Mouse (Mus musculus) T-cell, adult 2 months (primary cell): Measurements from ENCODE around the gene Cldn6.

ENCODE experiments used
- DNase-seq: peaks from one replicate; pipeline ENCODE4 v3.0.0; 2022; ENCODE audit warnings: low spot score

Cldn6 gene

DNA sequence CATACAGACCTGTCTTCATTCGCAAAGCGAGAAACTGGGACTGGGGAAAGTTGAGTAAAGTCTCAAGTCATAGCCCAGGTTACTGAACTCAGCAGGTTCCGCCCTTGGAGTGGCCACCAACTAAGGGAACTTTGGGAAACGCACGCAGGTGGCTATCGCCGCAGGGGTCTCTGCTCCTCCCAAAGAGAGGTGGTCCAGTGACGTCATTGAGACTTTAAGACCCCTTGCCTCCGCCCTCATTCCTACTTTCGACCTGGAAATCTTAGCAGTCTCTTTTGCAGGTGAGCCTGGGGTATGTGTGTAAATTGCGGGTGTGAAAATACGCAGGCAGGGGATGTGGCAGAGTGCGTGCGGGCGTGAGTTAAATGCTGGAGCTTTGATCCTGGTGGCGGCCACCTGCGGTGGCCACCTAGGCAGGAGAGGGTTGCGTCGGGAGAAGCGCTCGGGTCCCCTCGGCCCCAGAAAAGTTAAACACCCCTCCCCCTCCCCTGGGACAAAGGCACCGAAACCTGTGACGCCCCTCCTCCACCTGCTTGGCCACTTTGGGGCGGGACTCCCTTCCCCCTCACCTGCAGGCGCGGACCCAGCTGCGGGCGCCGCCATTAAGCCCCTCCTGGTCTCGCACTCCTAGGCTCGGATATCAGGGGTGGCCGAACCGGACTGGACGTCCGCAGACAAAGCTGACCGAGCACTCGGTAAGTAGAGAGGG is at the start of gene Cldn6:
Gene Cldn6, plus strand, starts transcription at position 123 of the 709 bp plus-strand sequence.
- no peak for DNase-seq

DNA sequence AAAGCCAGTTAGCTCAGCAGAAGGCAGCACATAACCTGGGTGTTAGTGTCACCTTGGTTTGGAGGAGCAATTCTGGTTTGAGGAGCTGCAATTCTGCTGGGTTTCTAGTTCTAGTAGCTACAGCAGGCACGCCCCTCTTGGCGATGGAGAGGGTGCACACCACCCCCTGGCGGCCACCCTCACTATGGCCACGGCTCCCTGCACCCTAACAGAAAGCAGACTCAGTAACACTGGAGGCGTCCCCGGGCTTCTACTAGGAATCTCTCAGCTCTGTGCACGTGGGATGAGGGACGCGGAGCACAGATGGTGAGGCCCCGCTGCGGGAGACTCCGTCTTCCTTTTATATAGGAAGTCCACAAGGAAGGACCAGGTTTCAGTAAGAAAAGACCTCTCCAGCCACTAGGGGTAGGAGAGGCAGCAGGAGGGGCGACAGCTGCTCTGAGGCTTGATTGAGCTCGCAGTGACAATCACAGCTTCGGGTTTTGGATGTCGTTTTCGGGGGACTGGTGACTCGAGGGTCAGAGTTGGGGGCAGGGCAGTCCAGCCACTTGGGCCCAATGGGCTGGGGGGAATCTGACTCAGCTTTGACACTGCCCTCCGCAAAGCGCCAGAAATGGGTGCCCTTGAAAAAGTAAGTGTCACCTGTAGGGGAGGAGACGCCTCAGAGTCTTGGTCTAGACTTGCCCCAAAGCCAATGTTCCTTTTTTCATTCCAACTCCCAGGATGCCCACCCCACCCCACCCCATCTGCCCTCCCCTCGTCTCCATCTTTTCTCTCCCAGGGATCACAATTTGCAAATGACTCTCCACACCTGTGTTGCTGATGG is 48.6 kb upstream of the Cldn6 start:
- peak; percentile 90 for DNase-seq

DNA sequence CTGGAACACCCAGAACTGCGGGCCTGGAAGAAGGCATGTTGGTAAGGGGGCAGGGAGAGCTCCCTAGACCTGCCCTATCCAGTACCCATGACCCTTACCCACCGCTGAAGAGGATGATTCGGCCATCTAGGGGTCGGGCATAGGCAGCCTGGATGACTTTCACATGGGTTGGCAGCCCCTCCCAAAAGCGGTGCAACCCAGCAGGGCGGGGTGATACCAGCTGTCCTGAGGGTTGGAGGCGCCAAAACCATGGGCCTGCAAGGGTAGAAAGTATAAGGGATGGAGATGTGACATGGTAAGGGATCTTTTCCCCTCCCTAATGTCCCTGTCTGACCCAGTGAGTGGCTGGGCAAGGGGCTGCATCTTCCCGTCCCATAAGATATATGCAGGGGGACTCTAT is 47.8 kb upstream of the Cldn6 start:
- no peak for DNase-seq

DNA sequence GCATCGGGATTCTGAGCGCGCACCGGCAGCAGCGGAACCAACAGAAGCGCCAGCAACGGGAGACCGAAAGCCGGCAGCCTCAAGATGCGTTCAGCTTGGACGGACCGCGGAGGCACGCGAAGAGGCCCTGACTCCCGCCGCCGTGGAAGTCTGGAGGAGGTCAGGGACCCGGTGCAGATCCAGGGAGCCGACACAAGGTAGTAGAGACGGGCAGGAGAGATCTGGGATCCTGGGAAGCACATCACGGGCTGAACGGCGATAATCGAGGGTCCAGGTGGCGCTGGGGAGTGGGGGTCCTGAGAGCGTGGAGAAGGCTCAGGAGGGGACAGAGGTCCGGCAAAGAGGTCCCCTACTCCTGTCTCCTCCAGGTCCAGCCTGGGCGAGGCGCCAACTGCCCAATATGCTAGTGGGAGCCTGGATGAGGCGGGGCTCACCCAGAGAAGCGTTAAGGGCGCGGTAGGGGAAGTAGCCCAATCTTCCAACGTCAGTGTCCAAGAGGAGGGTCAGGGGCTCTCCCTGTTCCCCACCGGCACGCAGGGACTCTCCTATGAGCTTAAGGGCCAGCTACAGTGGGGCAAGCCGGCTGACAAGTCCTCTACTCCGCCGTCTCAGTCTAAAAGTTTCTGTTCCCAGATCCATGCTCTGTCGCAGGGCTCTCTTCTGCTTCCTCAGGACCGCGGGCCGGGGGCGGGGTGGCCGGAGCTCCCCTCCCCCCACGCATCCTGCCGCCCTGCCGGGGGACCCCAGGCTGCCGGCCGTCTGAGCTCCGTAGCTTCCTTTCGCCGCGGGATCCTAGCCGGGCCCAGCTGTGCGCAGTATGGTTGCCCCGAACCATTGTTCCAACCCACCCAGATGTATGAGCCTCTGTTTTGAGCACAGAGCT is 34.2 kb upstream of the Cldn6 start, which contains the start of gene Mmp25:
Gene Mmp25, minus strand, starts transcription at position 665 of the 883 bp plus-strand sequence.
- DNase-seq: no peak

DNA sequence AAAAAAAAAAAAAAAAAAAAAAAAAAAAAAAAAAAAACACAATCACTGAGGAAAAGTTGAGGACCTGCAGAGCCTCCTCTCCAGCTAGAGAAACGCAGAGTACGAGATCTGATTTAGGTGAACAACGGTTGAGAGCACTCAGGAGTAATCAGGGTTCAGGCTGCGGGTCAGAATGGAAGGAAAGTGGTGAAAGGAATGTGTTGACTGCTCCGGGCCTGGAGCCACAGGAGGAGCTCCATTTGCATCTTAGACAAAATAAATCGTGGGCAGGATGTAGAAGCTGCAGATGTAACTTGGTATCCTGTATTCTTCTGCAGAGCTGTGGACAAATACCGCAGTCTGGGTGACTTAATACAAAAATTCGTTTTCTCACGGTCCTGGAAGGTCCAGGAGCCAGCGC is 33.2 kb upstream of the Cldn6 start:
- DNase-seq: no peak

DNA sequence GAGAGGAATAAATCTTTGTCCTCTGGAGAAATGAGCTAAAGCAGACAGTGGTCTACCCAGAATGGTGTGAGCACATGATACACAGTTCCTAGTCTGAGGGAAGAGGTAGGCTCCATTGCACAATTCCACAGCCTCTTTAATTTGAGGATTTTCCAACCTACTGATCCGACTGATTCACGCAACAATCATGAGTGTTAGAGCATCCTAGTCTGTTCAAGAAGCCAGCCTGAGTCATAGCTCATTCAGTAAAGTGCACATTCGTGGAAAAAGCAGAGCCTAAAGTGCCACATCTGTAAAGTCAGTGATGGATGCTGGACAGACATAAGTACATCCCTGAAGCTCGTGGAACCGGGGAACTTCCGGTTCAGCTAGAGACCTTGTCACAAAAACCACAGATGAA is 27.7 kb upstream of the Cldn6 start:
- DNase-seq: no peak

DNA sequence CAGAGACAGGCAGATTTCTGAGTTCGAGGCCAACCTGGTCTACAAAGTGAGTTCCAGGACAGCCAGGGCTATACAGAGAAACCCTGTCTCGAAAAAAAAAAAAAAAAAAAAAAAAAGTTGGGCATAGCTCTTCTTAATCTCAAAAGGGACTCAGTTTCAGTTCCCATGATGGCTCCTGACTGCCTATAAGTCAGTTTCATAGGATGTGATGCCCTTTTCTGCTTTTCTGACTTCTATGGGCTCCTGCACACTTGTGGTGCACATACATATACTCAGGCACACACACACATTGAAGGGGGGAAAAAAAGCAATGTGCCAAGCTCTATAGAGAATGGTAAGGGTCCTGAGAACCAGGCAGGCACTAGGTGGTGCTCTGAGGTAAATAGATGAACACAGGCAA is 25.7 kb upstream of the Cldn6 start:
- no peak for DNase-seq

DNA sequence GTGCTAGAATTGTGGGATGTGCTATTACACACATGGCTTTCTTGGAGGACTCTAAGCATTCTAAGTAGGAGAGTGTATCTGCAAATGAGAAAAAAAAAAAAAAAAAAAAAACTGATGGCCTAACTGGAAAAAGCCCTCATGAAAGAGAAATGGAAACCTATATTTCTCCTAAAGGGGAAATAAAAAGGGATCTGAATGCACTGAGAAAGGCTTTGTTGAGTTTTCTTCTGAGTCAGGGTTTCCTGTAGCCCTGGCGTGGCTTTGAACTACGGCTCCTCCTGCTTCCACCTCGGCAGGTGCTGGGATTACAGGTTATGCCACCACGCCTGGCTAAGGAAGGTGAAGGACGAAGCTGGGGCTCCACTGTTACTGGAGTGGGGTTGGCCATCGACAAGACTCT is 25.0 kb upstream of the Cldn6 start:
- DNase-seq: no peak

DNA sequence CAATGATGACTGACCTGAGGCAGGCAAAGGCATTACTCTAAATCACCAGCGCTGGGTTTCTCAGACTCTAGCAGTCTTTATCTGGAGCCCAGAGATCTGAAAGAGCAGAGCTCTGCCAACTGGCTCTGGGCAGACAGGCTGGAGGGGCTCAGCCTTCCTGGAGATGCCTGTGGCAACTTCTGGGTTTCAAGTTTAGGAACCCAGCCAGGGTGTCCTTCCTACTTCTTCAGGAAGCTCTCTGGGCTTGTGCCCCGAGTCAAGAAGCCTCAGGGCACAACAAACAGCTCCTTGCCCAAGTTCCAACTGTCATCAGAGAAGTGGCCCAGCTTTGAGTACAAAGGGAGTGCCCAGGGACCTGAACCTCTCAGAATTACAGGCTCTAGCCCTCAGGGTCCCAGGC is 24.6 kb upstream of the Cldn6 start:
- no peak for DNase-seq

DNA sequence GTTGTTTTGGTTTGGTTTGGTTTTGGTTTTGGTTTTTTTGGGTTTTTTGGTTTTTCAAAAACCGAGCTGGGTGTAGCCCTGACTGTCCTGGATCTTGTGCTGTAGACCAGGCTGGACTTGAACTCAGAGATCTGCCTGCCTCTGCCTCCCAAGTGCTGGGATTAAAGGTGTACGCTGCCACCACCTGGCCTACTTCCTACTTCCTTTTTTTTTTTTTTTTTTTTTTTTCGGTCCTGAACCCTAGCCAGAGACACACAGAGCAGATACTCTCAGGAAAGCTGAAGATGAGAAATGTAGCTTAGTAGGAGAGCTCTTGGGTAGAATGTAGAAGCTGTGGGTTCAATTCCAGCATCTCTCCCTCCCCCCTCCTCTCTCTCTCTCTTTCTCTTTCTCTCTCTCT is 20.6 kb upstream of the Cldn6 start:
- no peak for DNase-seq

DNA sequence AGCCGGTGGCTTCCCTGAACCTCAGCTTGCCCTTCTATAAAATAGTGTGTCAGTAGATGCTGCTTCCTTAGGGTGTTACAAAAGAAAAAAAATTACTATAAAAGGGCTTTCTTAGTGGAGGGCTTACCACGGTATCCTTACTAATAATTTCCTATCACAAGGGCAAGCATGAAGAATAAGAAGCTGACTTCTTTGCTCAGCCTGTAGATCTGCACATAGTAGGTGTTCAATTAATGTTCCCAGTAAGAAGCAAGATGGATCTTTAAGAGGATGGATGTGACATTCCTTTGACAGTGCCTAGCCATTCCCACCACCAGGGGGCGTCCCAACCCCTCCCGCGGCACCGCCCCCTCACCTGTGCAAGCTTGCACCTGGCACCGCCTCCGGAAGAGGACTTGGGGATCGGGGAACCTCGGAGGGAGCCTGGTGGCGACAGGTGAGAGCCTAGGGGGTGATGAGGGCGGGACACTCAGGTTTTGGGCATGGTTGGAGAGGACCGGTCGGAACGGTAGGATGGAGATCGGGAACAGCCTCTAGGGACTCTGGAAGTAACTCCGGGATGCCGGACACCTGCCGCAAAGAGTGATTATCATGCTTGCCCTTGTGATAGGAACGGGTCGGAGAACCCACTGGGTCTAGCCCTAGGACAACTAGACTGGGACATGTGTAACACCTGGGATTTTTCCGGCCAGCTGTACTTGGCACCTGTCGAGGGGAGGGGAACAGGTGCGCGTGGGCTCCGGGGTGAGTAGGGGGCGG is 18.8 kb upstream of the Cldn6 start, which contains the start of gene Bicdl2:
Gene Bicdl2, plus strand, starts transcription at position 390 of the 759 bp plus-strand sequence.
- peak; percentile 55 for DNase-seq

DNA sequence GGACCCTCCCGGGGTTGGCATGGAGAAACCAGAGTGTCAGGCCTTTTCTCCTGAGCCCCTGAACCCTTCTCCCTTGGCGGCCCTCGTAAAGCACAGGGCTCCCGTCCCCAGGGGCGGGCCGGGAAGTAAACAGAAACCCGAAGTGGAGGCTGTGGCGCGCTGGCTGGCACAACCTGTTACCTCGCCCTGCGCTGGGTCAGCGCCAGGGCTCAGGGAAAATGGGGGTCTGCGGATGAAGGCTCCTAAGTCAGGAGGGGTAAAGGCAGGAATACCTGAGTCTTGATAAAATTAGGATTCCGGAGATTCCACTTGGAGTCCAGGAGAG is 18.2 kb upstream of the Cldn6 start:
- DNase-seq: no peak

DNA sequence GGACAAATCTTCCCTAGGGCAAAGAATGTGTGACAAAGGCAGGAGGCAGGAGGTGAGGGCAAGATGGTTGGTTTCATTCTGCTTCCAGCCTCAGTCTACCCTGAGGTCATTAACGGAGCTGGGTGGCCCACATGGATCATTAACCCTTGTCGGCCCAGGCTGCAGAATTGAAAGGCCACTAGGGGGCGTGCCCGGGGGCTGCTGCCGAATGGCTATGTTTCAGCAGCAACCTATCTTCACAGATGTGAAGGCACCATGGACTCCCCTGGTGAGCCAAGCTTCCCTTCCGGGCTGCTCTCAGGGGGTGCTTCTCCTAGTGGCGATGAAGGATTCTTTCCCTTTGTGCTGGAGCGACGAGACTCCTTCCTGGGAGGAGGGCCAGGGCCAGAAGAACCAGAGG is 17.5 kb upstream of the Cldn6 start:
- no peak for DNase-seq

DNA sequence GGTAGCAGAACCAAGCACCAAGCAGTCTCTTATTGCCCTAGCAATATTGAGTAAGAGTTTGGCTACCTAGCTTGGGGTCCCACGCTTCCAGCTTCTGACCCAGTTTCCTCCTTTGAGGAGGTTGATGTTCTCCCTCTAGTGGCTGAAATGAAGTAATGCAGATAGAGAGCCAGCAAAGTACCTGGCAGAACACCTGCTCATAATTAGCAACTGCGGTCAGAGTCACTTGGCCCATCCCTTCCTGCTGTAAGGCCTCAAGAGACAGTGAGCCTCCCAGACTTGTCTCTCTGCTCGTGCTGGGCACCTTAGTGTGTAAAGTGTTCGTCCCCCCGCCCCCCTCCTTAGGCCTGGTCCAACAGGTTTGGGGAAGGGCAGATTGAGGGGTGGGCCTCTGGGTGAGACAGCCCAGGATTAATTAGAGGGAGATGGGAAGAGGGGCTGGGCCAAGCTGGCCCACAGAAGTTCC is 14.5 kb upstream of the Cldn6 start:
- peak; percentile 37 for DNase-seq

DNA sequence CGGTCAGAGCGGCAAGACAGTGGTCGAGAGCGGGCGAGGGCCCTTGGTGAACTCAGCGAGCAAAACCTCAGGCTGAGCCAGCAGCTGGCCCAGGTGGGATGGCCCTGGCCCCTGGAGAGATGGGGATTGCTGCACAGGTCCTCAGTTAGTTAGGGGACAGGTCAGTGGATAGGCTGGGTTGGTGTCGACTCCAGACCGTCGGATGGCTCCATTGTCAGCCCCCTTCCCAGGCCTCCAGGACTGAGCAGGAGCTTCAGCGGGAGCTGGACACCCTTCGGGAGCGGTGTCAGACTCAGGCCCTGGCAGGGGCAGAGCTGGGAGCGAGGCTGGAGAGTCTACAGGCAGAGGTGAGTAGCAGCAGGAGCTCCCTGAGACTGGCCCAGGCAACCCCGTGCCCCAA is 13.5 kb upstream of the Cldn6 start:
- no peak for DNase-seq

DNA sequence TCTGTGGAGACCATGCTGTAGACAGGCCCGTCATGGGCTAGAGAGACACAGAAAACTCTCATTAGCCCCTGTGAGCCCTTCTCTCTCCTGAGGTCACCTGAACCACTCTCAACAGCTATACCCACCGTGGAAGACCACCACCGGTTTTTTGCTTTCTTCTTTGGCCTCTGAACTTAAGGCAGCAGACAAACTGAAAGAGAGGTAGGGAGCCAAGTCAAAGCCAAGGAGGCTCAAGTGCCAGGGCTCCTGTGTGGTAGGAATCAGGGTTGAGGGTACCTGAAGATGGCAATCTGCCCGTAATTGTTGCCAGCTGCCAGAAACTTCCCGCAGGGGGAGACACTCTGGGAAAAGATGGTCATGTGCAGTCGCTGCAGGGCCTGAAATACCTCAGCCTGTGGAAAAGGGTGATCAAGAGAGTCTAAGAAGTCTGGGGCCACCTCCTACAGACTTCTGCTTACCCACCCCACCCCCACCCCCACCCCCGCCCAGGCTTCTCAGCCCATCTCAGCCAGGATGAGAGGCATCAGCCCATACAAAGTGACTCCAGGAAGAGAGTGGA is 8.5 kb upstream of the Cldn6 start:
- no peak for DNase-seq

DNA sequence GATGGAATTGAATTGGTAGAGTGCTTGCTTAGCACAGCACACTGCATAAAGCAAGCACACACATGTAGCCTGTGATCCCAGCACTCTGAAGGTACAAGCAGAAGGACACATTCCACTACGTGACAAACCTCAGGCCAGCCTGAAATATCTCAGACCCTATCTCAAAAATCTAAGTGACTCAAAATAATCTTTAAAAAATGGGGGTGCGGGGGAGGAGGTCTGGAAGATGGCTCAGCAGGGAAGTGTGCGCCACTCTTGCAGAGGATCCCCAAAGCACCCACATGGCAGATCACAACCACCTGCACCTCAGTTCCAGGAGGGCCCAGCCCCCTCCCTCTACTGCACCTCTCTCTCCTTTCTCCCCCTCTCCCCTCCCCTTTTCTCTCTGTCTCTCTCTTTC is 7.5 kb upstream of the Cldn6 start:
- no peak for DNase-seq

DNA sequence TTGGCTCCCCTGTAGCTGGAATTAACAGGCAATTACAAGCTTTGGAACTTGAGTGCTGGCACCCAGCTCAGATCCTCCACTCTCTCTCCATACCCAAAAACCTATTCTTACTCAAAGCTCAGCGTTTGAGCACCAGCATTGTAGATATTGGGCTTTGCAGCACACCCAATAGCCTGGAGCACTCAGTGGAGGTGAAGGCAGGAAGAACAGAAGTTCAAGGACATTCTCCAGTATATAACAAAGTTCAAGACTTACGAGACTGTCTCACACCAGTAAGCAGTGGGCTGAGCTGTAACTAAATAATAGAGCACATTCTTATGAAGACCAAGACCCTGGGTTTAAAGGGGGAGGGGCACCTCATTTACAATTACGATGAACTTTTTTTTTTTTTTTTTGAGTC is 6.3 kb upstream of the Cldn6 start:
- no peak for DNase-seq

DNA sequence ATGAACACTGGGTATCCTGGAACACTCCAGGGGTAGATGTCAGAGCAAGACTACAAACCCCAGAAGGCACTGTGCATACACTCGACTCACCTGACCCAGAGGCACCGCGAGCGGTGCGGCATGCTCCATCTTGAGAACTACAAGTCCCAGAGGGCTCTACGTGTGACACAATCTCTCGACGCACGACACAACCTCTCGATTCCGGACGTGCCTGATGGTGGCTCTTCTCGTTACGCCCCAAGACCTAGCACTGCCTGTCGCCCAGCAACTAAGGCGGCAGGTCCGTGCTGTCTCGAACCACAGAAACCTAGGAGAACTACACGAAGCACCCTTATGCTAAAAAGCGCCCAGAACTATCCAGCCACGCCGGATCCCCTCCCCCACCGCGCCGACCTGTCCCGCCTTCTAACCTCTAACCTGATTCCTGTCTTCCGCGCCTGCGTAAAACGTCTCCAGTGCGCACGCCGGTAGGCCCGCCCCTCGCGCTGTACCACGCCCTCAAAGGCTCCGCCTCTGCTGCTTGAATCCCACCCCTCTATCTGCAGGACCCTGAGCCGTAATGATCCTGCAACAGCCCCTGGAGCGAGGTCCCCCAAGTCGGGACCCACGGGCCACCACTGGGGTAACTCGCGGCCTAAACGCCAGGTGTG is 5.5 kb upstream of the Cldn6 start, which contains the start of the genes Hcfc1r1 and Thoc6:
Gene Hcfc1r1, plus strand, starts transcription at position 173 of the 650 bp plus-strand sequence.
Gene Thoc6, minus strand, starts transcription at position 459 of the 650 bp plus-strand sequence.
- peak; percentile 92 for DNase-seq

DNA sequence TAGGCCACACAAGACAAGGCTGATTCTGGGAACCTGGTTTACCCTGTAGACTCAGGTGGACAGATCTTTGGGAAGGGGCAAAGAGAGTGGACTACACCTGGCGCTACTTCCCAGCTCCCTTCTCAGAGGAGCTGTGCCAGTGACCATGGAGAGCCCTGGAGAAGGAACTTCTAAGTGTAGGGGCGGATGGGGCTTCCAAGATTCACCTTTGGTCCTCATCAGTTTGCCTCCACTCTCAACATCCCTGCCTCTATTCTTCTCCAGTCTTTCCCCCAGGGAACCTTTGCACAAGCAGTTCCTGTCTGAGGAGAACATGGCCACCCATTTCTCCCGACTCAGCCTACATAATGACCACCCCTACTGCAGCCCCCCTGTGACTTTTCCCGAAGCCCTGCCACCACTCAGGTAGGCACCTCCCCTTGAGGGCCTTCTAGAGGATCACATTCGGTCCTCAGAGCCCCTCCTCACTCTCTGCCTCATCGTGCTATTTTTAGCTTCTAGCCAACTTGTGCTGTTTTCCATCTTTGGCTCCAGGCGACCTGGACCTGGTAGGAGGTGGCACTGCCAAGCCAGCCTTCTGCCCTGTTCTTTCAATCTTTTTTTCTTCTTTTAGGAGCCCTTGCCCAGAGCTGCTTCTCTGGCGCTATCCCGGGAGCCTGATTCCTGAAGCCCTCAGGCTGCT is 4.6 kb upstream of the Cldn6 start:
- no peak for DNase-seq
